Mouse (Mus musculus): Measurements from ENCODE around the gene Myo9b.
"Not testable (repeated sequence)": the region's sequence is repeated elsewhere in the genome, so short reads cannot be mapped to it uniquely, and the experiment has no call there.

Myo9b gene

GRCm38 (mm10) chr8:71297439-71297838 is 24.9 kb downstream of the Myo9b start:
- no peak for DNase-seq

GRCm38 (mm10) chr8:71299716-71300115 is 27.2 kb downstream of the Myo9b start:
- DNase-seq: no peak

GRCm38 (mm10) chr8:71302788-71303187 is 30.3 kb downstream of the Myo9b start:
- no peak for DNase-seq

- DNase-seq: no peak
Observed at GRCm38 (mm10) chr8:71303632-71304031, 31.1 kb downstream of the Myo9b start.

GRCm38 (mm10) chr8:71305988-71306387 is 33.5 kb downstream of the Myo9b start:
- no peak for DNase-seq

- no peak for DNase-seq
Observed at GRCm38 (mm10) chr8:71307371-71307770, 34.9 kb downstream of the Myo9b start.

GRCm38 (mm10) chr8:71307913-71308312 is 35.4 kb downstream of the Myo9b start:
- DNase-seq: no peak

GRCm38 (mm10) chr8:71310446-71310845 is 37.9 kb downstream of the Myo9b start:
- no peak for DNase-seq

- peak; percentile 56 for DNase-seq
Observed at GRCm38 (mm10) chr8:71312700-71313099, 40.2 kb downstream of the Myo9b start.

- no peak for DNase-seq
Observed at GRCm38 (mm10) chr8:71313951-71314350, 41.4 kb downstream of the Myo9b start.

- no peak for DNase-seq
Observed at GRCm38 (mm10) chr8:71315972-71316371, 43.5 kb downstream of the Myo9b start.

- no peak for DNase-seq
Observed at GRCm38 (mm10) chr8:71316486-71317031, 44.0 kb downstream of the Myo9b start.

- DNase-seq: not testable (repeated sequence)
Observed at GRCm38 (mm10) chr8:71318610-71319009, 46.1 kb downstream of the Myo9b start.

GRCm38 (mm10) chr8:71319760-71320159 is 47.2 kb downstream of the Myo9b start:
- DNase-seq: not testable (repeated sequence)

- DNase-seq: no peak
Observed at GRCm38 (mm10) chr8:71322939-71323338, 50.4 kb downstream of the Myo9b start.

GRCm38 (mm10) chr8:71324848-71325247 is 52.3 kb downstream of the Myo9b start:
- peak; percentile 41 for DNase-seq

GRCm38 (mm10) chr8:71337834-71338233 is 65.3 kb downstream of the Myo9b start:
- DNase-seq: not testable (repeated sequence)

- peak; percentile 71 for DNase-seq
Observed at GRCm38 (mm10) chr8:71340625-71341024, 68.1 kb downstream of the Myo9b start.

GRCm38 (mm10) chr8:71346581-71346980 is 74.1 kb downstream of the Myo9b start:
- no peak for DNase-seq

GRCm38 (mm10) chr8:71351117-71351516 is 78.6 kb downstream of the Myo9b start:
- DNase-seq: no peak

- DNase-seq: no peak
Observed at GRCm38 (mm10) chr8:71351520-71351919, 79.0 kb downstream of the Myo9b start.

GRCm38 (mm10) chr8:71358026-71358425 is 85.5 kb downstream of the Myo9b start:
- DNase-seq: no peak

- peak; percentile 96 for DNase-seq
Observed at GRCm38 (mm10) chr8:71366771-71367528, 94.4 kb downstream of the Myo9b start, which contains the start of gene Use1. Gene Use1, plus strand, starts transcription at chr8:71366848.

- peak; percentile 55 for DNase-seq
Observed at GRCm38 (mm10) chr8:71367529-71368176, 95.1 kb downstream of the Myo9b start.
